Mouse (Mus musculus) ovary, postnatal 10 days (tissue): ENCODE results near the gene Gm20388.

ENCODE experiments used
- DNase-seq: peaks from one replicate; pipeline ENCODE4 v3.0.0; 2022; ENCODE audit warnings: low spot score

Gene Gm20388

GRCm38 (mm10) chr8:121200979-121201378 is 1290.3 kb downstream of the Gm20388 start:
- no peak for DNase-seq

GRCm38 (mm10) chr8:121201651-121202050 is 1291.0 kb downstream of the Gm20388 start:
- DNase-seq: no peak

- DNase-seq: no peak
These were observed 1293.2 kb downstream of the Gm20388 start for GRCm38 (mm10) chr8:121203612-121204376.

GRCm38 (mm10) chr8:121207171-121207570 is 1296.5 kb downstream of the Gm20388 start:
- no peak for DNase-seq

- no peak for DNase-seq
These were observed 1300.0 kb downstream of the Gm20388 start for GRCm38 (mm10) chr8:121210627-121211026.

GRCm38 (mm10) chr8:121213236-121213635 is 1302.6 kb downstream of the Gm20388 start:
- no peak for DNase-seq

GRCm38 (mm10) chr8:121213651-121214050 is 1303.0 kb downstream of the Gm20388 start:
- no peak for DNase-seq

- DNase-seq: no peak
These were observed 1304.3 kb downstream of the Gm20388 start for GRCm38 (mm10) chr8:121214975-121215374.

- no peak for DNase-seq
These were observed 1305.9 kb downstream of the Gm20388 start for GRCm38 (mm10) chr8:121216441-121216949.

- no peak for DNase-seq
These were observed 1307.8 kb downstream of the Gm20388 start for GRCm38 (mm10) chr8:121218486-121218885.

- no peak for DNase-seq
These were observed 1309.7 kb downstream of the Gm20388 start for GRCm38 (mm10) chr8:121220103-121220899.

GRCm38 (mm10) chr8:121224709-121225108 is 1314.1 kb downstream of the Gm20388 start:
- no peak for DNase-seq

GRCm38 (mm10) chr8:121227756-121228155 is 1317.1 kb downstream of the Gm20388 start:
- no peak for DNase-seq

GRCm38 (mm10) chr8:121228892-121229291 is 1318.3 kb downstream of the Gm20388 start:
- no peak for DNase-seq

GRCm38 (mm10) chr8:121229550-121229949 is 1318.9 kb downstream of the Gm20388 start:
- no peak for DNase-seq

GRCm38 (mm10) chr8:121233196-121233595 is 1322.6 kb downstream of the Gm20388 start:
- no peak for DNase-seq

- DNase-seq: no peak
These were observed 1324.3 kb downstream of the Gm20388 start for GRCm38 (mm10) chr8:121234915-121235314.

- DNase-seq: no peak
These were observed 1329.0 kb downstream of the Gm20388 start for GRCm38 (mm10) chr8:121239640-121240039.

GRCm38 (mm10) chr8:121241761-121242552 is 1331.3 kb downstream of the Gm20388 start:
- DNase-seq: no peak

- no peak for DNase-seq
These were observed 1332.0 kb downstream of the Gm20388 start for GRCm38 (mm10) chr8:121242671-121243070.

- DNase-seq: no peak
These were observed 1338.2 kb downstream of the Gm20388 start for GRCm38 (mm10) chr8:121248823-121249222.

- no peak for DNase-seq
These were observed 1338.8 kb downstream of the Gm20388 start for GRCm38 (mm10) chr8:121249433-121249832.
